Mouse (Mus musculus) CH12.LX (cell line): ENCODE measurements around the gene Lrrc26. TPM values are rescaled to one million over a fixed set of nuclear protein-coding genes. Genes with fewer than 3 reads are reported as not detected.

ENCODE experiments used
- DNase-seq: peaks from one replicate; pipeline ENCODE4 v3.0.0-alpha.2; 2013; ENCODE audit errors: extremely low read depth
- H3K27ac ChIP-seq: 2 replicates; pipeline ENCODE4 v1.5.1; 2012; ENCODE audit warnings: low read depth, mild to moderate bottlenecking, control low read depth, moderate library complexity; ENCODE audit not compliant: insufficient read depth
- H3K27me3 ChIP-seq: replicated peaks from 2 replicates; pipeline ENCODE3; 2012; ENCODE audit warnings: inconsistent platforms
- H3K36me3 ChIP-seq, 2 experiments: replicated peaks in 1 of 2; 2 replicates each; pipeline versions ENCODE3 to v1.6.1; 2012; ENCODE audit warnings: inconsistent platforms in 1 of 2, low read length in 1 of 2, mild to moderate bottlenecking in 1 of 2, mixed read lengths in 1 of 2, moderate library complexity in 1 of 2; ENCODE audit not compliant: control insufficient read depth in 1 of 2, insufficient read depth in 1 of 2
- H3K4me1 ChIP-seq, 2 experiments: 2 replicates each; pipeline ENCODE4 v1.6.1; 2012; ENCODE audit warnings: inconsistent platforms in 1 of 2, moderate library complexity in 1 of 2; ENCODE audit not compliant: insufficient read depth in 2 of 2, control insufficient read depth in 1 of 2
- H3K4me2 ChIP-seq: 2 replicates; pipeline ENCODE4 v1.6.1; 2012; ENCODE audit warnings: low read depth, mild to moderate bottlenecking, control low read depth; ENCODE audit not compliant: poor library complexity, insufficient read depth, severe bottlenecking
- H3K4me3 ChIP-seq, 3 experiments: fragments of 150-350 bp in 1 of 3; sonication (generic) in 1 of 3; replicated peaks in 1 of 3; 2 replicates each; pipeline versions ENCODE3 to v1.5.1; 2011 to 2012; ENCODE audit warnings: low read depth in 2 of 3, low read length in 2 of 3, mild to moderate bottlenecking in 2 of 3, moderate library complexity in 2 of 3, control low read depth in 1 of 3, improper control_type of control experiment in 1 of 3, inconsistent platforms in 1 of 3, mixed read lengths in 1 of 3; ENCODE audit not compliant: poor library complexity in 1 of 3
- H3K79me2 ChIP-seq: replicated peaks from 2 replicates; pipeline ENCODE4 v1.6.1; 2012; ENCODE audit warnings: mild to moderate bottlenecking, moderate library complexity; ENCODE audit not compliant: control insufficient read depth, poor library complexity, insufficient read depth, severe bottlenecking; ENCODE audit errors: extremely low read depth
- H3K9ac ChIP-seq: 2 replicates; pipeline ENCODE4 v1.6.1; 2012; ENCODE audit warnings: low read depth, mild to moderate bottlenecking, control low read depth, moderate library complexity; ENCODE audit not compliant: insufficient read depth
- H3K9me3 ChIP-seq: replicated peaks from 2 replicates; pipeline ENCODE3; 2012; ENCODE audit warnings: low read length, inconsistent platforms, mixed read lengths
- CHD1 ChIP-seq: IDR thresholded peaks from 2 replicates; pipeline ENCODE4 v1.6.1; 2012; ENCODE audit warnings: low read depth, low read length, improper control_type of control experiment, inconsistent platforms
- E2F4 ChIP-seq: IDR thresholded peaks from 2 replicates; pipeline ENCODE4 v1.6.1; 2011; ENCODE audit warnings: low read depth, low read length, improper control_type of control experiment; ENCODE audit not compliant: insufficient replicate concordance
- ETS1 ChIP-seq: conservative IDR thresholded peaks from 2 replicates; pipeline ENCODE4 v1.6.1; 2012; ENCODE audit warnings: low read depth, mild to moderate bottlenecking, inconsistent platforms, low read length, improper control_type of control experiment, moderate library complexity
- GABPA ChIP-seq: IDR thresholded peaks from 2 replicates; pipeline ENCODE4 v1.6.1; 2012; ENCODE audit warnings: low read depth, low read length, improper control_type of control experiment, inconsistent platforms; ENCODE audit not compliant: insufficient replicate concordance
- JUN ChIP-seq: IDR thresholded peaks from 2 replicates; pipeline ENCODE4 v1.6.1; 2011; ENCODE audit warnings: low read depth, mild to moderate bottlenecking, low read length, improper control_type of control experiment, moderate library complexity; ENCODE audit not compliant: insufficient read depth
- JUND ChIP-seq: conservative IDR thresholded peaks from 2 replicates; pipeline ENCODE4 v1.6.1; 2011; ENCODE audit warnings: low read depth, low read length, improper control_type of control experiment
- MAFK ChIP-seq: IDR thresholded peaks from 2 replicates; pipeline ENCODE4 v1.6.1; 2011; ENCODE audit warnings: low read length, improper control_type of control experiment; ENCODE audit not compliant: insufficient replicate concordance
- MAX ChIP-seq: IDR thresholded peaks from 2 replicates; pipeline ENCODE4 v1.6.1; 2011; ENCODE audit warnings: low read length, improper control_type of control experiment
- MAZ ChIP-seq: IDR thresholded peaks from 2 replicates; pipeline ENCODE4 v1.6.1; 2012; ENCODE audit warnings: low read depth, mild to moderate bottlenecking, inconsistent platforms, low read length, improper control_type of control experiment, moderate library complexity
- MEF2A ChIP-seq: IDR thresholded peaks from 2 replicates; pipeline ENCODE4 v1.6.1; 2014; ENCODE audit warnings: low read depth, mild to moderate bottlenecking, inconsistent platforms, low read length, improper control_type of control experiment, borderline replicate concordance
- MXI1 ChIP-seq: IDR thresholded peaks from 2 replicates; pipeline ENCODE4 v1.6.1; 2011; ENCODE audit warnings: mild to moderate bottlenecking, low read depth, low read length, improper control_type of control experiment
- MYC ChIP-seq: IDR thresholded peaks from 2 replicates; pipeline ENCODE4 v1.6.1; 2011; ENCODE audit warnings: low read depth, mild to moderate bottlenecking, improper control_type of control experiment, low read length
- NELFE ChIP-seq: IDR thresholded peaks from 2 replicates; pipeline ENCODE4 v1.6.1; 2011; ENCODE audit warnings: low read depth, low read length, improper control_type of control experiment
- NRF1 ChIP-seq: IDR thresholded peaks from 2 replicates; pipeline ENCODE4 v1.6.1; 2014; ENCODE audit warnings: low read depth, mild to moderate bottlenecking, inconsistent platforms, low read length, improper control_type of control experiment, moderate library complexity
- POLR2AphosphoS2 ChIP-seq: IDR thresholded peaks from 2 replicates; pipeline ENCODE4 v1.6.1; 2011; ENCODE audit warnings: low read depth, low read length, improper control_type of control experiment
- RAD21 ChIP-seq: IDR thresholded peaks from 2 replicates; pipeline ENCODE4 v1.6.1; 2011; ENCODE audit warnings: low read depth, mild to moderate bottlenecking, low read length, improper control_type of control experiment, moderate library complexity
- SIN3A ChIP-seq: IDR thresholded peaks from 2 replicates; pipeline ENCODE4 v1.6.1; 2012; ENCODE audit warnings: low read length, improper control_type of control experiment, inconsistent platforms
- TBP ChIP-seq: conservative IDR thresholded peaks from 2 replicates; pipeline ENCODE4 v1.6.1; 2011; ENCODE audit warnings: low read depth, low read length, improper control_type of control experiment
- TCF12 ChIP-seq: IDR thresholded peaks from 2 replicates; pipeline ENCODE4 v1.6.1; 2014; ENCODE audit warnings: low read depth, mild to moderate bottlenecking, inconsistent platforms, low read length, improper control_type of control experiment
- USF1 ChIP-seq: IDR thresholded peaks from 2 replicates; pipeline ENCODE4 v1.6.1; 2014; ENCODE audit warnings: low read depth, mild to moderate bottlenecking, inconsistent platforms, low read length, improper control_type of control experiment
- USF2 ChIP-seq: conservative IDR thresholded peaks from 2 replicates; pipeline ENCODE4 v1.6.1; 2011; ENCODE audit warnings: low read depth, low read length, improper control_type of control experiment
- ZKSCAN1 ChIP-seq: IDR thresholded peaks from 2 replicates; pipeline ENCODE4 v1.6.1; 2012; ENCODE audit warnings: low read depth, inconsistent platforms, low read length, improper control_type of control experiment, borderline replicate concordance
- ZMIZ1 ChIP-seq: IDR thresholded peaks from 2 replicates; pipeline ENCODE4 v1.6.1; 2012; ENCODE audit warnings: low read depth, mild to moderate bottlenecking, inconsistent platforms, low read length, improper control_type of control experiment
- ZNF384 ChIP-seq: IDR thresholded peaks from 2 replicates; pipeline ENCODE4 v1.6.1; 2012; ENCODE audit warnings: low read depth, low read length, improper control_type of control experiment, inconsistent platforms
- dilution Hi-C: fragments of 300-500 bp; cut with MboI; formaldehyde crosslinking; loops from 2 replicates; pipeline ENCODE4 v1.14.3; 2020; ENCODE audit warnings: low sequenced_read_pairs; ENCODE audit not compliant: extremely low pct_unique_long_range_greater_than_20kb, extremely low pct_ligation_motif_present
- in situ Hi-C: fragments of 300-500 bp; cut with MboI; formaldehyde crosslinking; loops from 3 replicates; pipeline ENCODE4 v1.14.3; 2019; ENCODE audit warnings: low sequenced_read_pairs, low pct_ligation_motif_present, low pct_unique_long_range_greater_than_20kb, mixed read lengths
- polyA plus RNA-seq: library from polyadenylated mRNA; unstranded; fragments of >175 nt; gene quantifications from 2 replicates; pipeline ENCODE4 v1.2.1, GENCODE M21; 2012; ENCODE audit warnings: low read depth; ENCODE audit not compliant: insufficient read length
- total RNA-seq, 2 experiments: library from RNA; depleted of rRNA; stranded (reverse); fragments of 300-350 nt in 1 of 2; fragments of >200 nt in 1 of 2; gene quantifications; 2 replicates each; pipeline ENCODE4 v1.2.3; 2012 to 2014

The Lrrc26 gene
- total and polyA plus RNA-seq, 3 experiments: not detected

GRCm38 (mm10) chr2:25310180-25310579, 20.5 kb downstream of the Lrrc26 start:
- in situ Hi-C loops: no loop called here
- Histone ChIP-seq H3K9me3 (no peaks in the 10 kb centered on the region), H3K27me3 (peaks cover 93% of the 10 kb centered on the region), H3K4me2 (no peak overlapping the region), H3K36me3 (no peaks in the 10 kb centered on the region), H3K27ac (no peak overlapping the region), H3K9ac (no peak overlapping the region), H3K79me2 (no peaks in the 10 kb centered on the region), H3K4me3 (no peak overlapping the region), H3K4me1 (peaks cover 2 to 5% of the 10 kb centered on the region in 2 experiments; a peak in 2 of 4 replicates)
- TF ChIP-seq GABPA (no peak), MXI1 (no peak), ZKSCAN1 (no peak), MAZ (no peak), TBP (no peak), E2F4 (no peak), ZNF384 (no peak), JUN (no peak), MYC (no peak), CHD1 (no peak), USF2 (no peak), TCF12 (no peak), MAX (no peak), NELFE (no peak), JUND (no peak), NRF1 (no peak)
- dilution Hi-C loops: no loop called here
- no peak for DNase-seq

DNA sequence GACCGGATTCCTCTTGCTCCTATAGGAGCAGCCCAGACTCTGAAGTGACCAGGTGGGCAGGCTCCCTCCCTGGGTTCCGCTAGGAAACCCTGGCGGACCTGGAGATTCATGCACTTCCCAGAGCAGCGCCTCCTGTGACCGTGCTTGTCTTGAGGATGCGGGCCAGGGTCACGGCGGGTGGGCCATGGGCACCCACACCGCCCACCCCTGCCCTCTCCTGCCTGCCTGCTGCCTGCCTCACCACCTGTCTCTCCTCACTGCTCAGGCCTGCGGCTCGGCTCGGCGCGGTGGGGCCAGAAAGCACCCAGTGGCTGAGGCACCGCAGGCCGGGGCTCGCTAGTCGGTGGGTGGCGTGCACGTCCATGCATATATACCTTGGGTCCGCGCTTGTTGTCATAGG, 21.3 kb downstream of the Lrrc26 start:
- dilution Hi-C loops (no loop called here), in situ Hi-C loops (no loop called here)
- H3K79me2 ChIP-seq: no peaks in the 10 kb centered on the region
- no peak overlapping the region for H3K9ac ChIP-seq
- H3K9me3 ChIP-seq: no peaks in the 10 kb centered on the region
- no peak overlapping the region for H3K27ac ChIP-seq
- DNase-seq: no peak
- H3K36me3 ChIP-seq: no peaks in the 10 kb centered on the region
- no peak overlapping the region for H3K4me3 ChIP-seq
- TF ChIP-seq CHD1 (no peak), USF2 (no peak), ETS1 (no peak), E2F4 (no peak), MAFK (no peak), TBP (no peak), NELFE (no peak), MEF2A (no peak), JUN (no peak), JUND (no peak), USF1 (no peak), RAD21 (no peak), SIN3A (no peak), ZMIZ1 (no peak), POLR2AphosphoS2 (no peak), GABPA (no peak)
- TF ChIP-seq, all 38 proteins: peak for 0
- Histone ChIP-seq H3K27me3 (peaks cover 93% of the 10 kb centered on the region), H3K4me1 (peaks cover 0 to 5% of the 10 kb centered on the region in 2 experiments; a peak in 1 of 4 replicates), H3K4me2 (peak overlapping the region; percentile 54)
